In genomic region chr13:81729102-81729501, GRCm38 (mm10) we compare ENCODE assay signal across 26 mouse cellular contexts. TPM values are rescaled to one million over a fixed set of nuclear protein-coding genes. Genes with fewer than 3 reads are reported as not detected.
DNase-seq lines count a peak whose midpoint lies in the region; ATAC-seq and TF ChIP-seq lines count a peak whose summit lies in the region.
"Had no signal": no experiment of that assay in that cellular context is flagged by ENCODE, and none has a peak within 500 bp of the region (broad histone marks: within the 10 kb centered on the region; RNA-seq: fewer than 3 reads in every experiment).

No protein-coding gene starts in this region.

- H3K9me3 ChIP-seq in neural tube, embryonic 12.5 days: no peaks in the 10 kb centered on the region
- H3K9me3 ChIP-seq in neural tube, embryonic 15.5 days (replicated peaks): no peaks in the 10 kb centered on the region
- H3K9me3 ChIP-seq: embryonic facial prominence, embryonic 10.5 days; embryonic facial prominence, embryonic 13.5 days; forebrain, embryonic 12.5 days; forebrain, embryonic 15.5 days; heart, embryonic 10.5 days; hindbrain, embryonic 12.5 days; intestine, embryonic 15.5 days had no signal

- no peak for TF ChIP-seq CTCF in brain, embryonic 14.5 days (IDR thresholded peaks at IDR 0.05; ENCODE audit: borderline replicate concordance, extremely low read depth, insufficient read depth, insufficient read length)
- no peak for TF ChIP-seq CTCF in heart, adult 2 months (IDR thresholded peaks at IDR 0.05)

- no peaks in the 10 kb centered on the region for H3K36me3 ChIP-seq in neural tube, embryonic 12.5 days
- H3K36me3 ChIP-seq in neural tube, embryonic 15.5 days: no peaks in the 10 kb centered on the region
- H3K36me3 ChIP-seq in heart, adult 2 months (ENCODE audit: control insufficient read depth, insufficient read depth, low read length): no peaks in the 10 kb centered on the region
- H3K36me3 ChIP-seq: embryonic facial prominence, embryonic 10.5 days; embryonic facial prominence, embryonic 13.5 days; forebrain, embryonic 12.5 days; forebrain, embryonic 15.5 days; heart, embryonic 10.5 days; hindbrain, embryonic 12.5 days; intestine, embryonic 15.5 days had no signal

- no peak overlapping the region for H3K4me3 ChIP-seq in neural tube, embryonic 12.5 days
- no peak overlapping the region for H3K4me3 ChIP-seq in neural tube, embryonic 15.5 days (replicated peaks)
- H3K4me3 ChIP-seq in heart, adult 2 months: no peak overlapping the region
- H3K4me3 ChIP-seq: embryonic facial prominence, embryonic 10.5 days; embryonic facial prominence, embryonic 13.5 days; erythroblast, embryonic 14.5 days; forebrain, embryonic 12.5 days; forebrain, embryonic 15.5 days; heart, embryonic 10.5 days; heart, embryonic 13.5 days; hindbrain, embryonic 12.5 days; intestine, embryonic 15.5 days had no signal

- no peaks in the 10 kb centered on the region for H3K27me3 ChIP-seq in neural tube, embryonic 12.5 days (replicated peaks)
- no peaks in the 10 kb centered on the region for H3K27me3 ChIP-seq in neural tube, embryonic 15.5 days (replicated peaks)
- no peaks in the 10 kb centered on the region for H3K27me3 ChIP-seq in heart, adult 2 months (ENCODE audit: control insufficient read depth, insufficient read depth, low read length)
- H3K27me3 ChIP-seq: embryonic facial prominence, embryonic 13.5 days; forebrain, embryonic 12.5 days; forebrain, embryonic 15.5 days; heart, embryonic 13.5 days; hindbrain, embryonic 12.5 days; intestine, embryonic 15.5 days had no signal

- H3K4me2 ChIP-seq in neural tube, embryonic 12.5 days (replicated peaks): no peak overlapping the region
- no peak overlapping the region for H3K4me2 ChIP-seq in neural tube, embryonic 15.5 days
- H3K4me2 ChIP-seq: embryonic facial prominence, embryonic 13.5 days; forebrain, embryonic 12.5 days; forebrain, embryonic 15.5 days; heart, embryonic 13.5 days; hindbrain, embryonic 12.5 days; intestine, embryonic 15.5 days had no signal

- H3K9ac ChIP-seq in neural tube, embryonic 12.5 days: no peak overlapping the region
- no peak overlapping the region for H3K9ac ChIP-seq in neural tube, embryonic 15.5 days (replicated peaks)
- no peak overlapping the region for H3K9ac ChIP-seq in heart, adult 2 months (ENCODE audit: low read depth, low read length)
- H3K9ac ChIP-seq: embryonic facial prominence, embryonic 13.5 days; forebrain, embryonic 12.5 days; forebrain, embryonic 15.5 days; heart, embryonic 13.5 days; hindbrain, embryonic 12.5 days; intestine, embryonic 15.5 days had no signal

- TF ChIP-seq EP300 in heart, adult 2 months (IDR thresholded peaks at IDR 0.05; ENCODE audit: insufficient read depth, low read depth, low read length): no peak

- H3K4me1 ChIP-seq in neural tube, embryonic 12.5 days: no peaks in the 10 kb centered on the region
- no peaks in the 10 kb centered on the region for H3K4me1 ChIP-seq in neural tube, embryonic 15.5 days
- H3K4me1 ChIP-seq in heart, adult 2 months (ENCODE audit: control insufficient read depth, insufficient read depth, low read length): no peaks in the 10 kb centered on the region
- H3K4me1 ChIP-seq: embryonic facial prominence, embryonic 10.5 days; embryonic facial prominence, embryonic 13.5 days; forebrain, embryonic 12.5 days; forebrain, embryonic 15.5 days; hindbrain, embryonic 12.5 days; intestine, embryonic 15.5 days had no signal

- no peak for TF ChIP-seq POLR2A in brain, embryonic 14.5 days (IDR thresholded peaks at IDR 0.05; ENCODE audit: borderline replicate concordance, extremely low read depth, insufficient read depth, insufficient read length, poor library complexity, severe bottlenecking)
- TF ChIP-seq POLR2A in heart, adult 2 months (IDR thresholded peaks at IDR 0.05; ENCODE audit: insufficient read depth, low read depth, low read length): no peak

- intact Hi-C loops in heart, adult 2 months (cut with DNase I): no loop called here

- H3K27ac ChIP-seq in neural tube, embryonic 12.5 days: no peak overlapping the region
- no peak overlapping the region for H3K27ac ChIP-seq in neural tube, embryonic 15.5 days (replicated peaks)
- no peak overlapping the region for H3K27ac ChIP-seq in heart, adult 2 months
- H3K27ac ChIP-seq: embryonic facial prominence, embryonic 10.5 days; embryonic facial prominence, embryonic 13.5 days; forebrain, embryonic 12.5 days; forebrain, embryonic 15.5 days; heart, embryonic 10.5 days; heart, embryonic 13.5 days; hindbrain, embryonic 12.5 days; intestine, embryonic 15.5 days had no signal

- peak; percentile 8 for DNase-seq in brain, embryonic 14.5 days (ENCODE audit: low read depth)
- peak; percentile 11 for DNase-seq in embryo, embryonic 11 days
- DNase-seq in adrenal gland, adult 2 months: no peak
- DNase-seq in heart, adult 2 months: no peak
- DNase-seq: adrenal gland, postnatal 25 days; cerebellum, adult 2 months; cerebellum, adult 9-11 months; cerebellum, postnatal 25 days; gastrocnemius, postnatal 25 days; heart, adult 18-20 months; heart, postnatal 14 days; heart, postnatal 4 days; kidney, adult 11 months had no signal

- H3K79me2 ChIP-seq in heart, adult 2 months (replicated peaks; ENCODE audit: control insufficient read depth, insufficient read depth, low read length): no peaks in the 10 kb centered on the region

- ATAC-seq in neural tube, embryonic 12.5 days (ENCODE audit: low FRiP score, low read depth): peak; percentile 58; the same call in 1 of the 2 replicates
- ATAC-seq in neural tube, embryonic 15.5 days (ENCODE audit: low FRiP score): no peak
- ATAC-seq: CD4-positive, CD25-positive, alpha-beta regulatory T cell, adult 4 months; forebrain, embryonic 15.5 days; hindbrain, embryonic 16.5 days; intestine, embryonic 15.5 days had no signal

- 81% methylated on average over 4 of the region's 4 CpGs for WGBS in neural tube, embryonic 12.5 days
- 70% methylated on average over 4 of the region's 4 CpGs for WGBS in neural tube, embryonic 15.5 days
- WGBS in heart, adult 2 months: 77% methylated on average over 4 of the region's 4 CpGs

RNA-seq across cellular contexts. Expression of gene Mblac2, which starts 18.0 kb away (rescaled TPM):
- 15.2 and 17.8 TPM in 2 replicates for polyA plus RNA-seq in neural tube, embryonic 12.5 days (2016; fragmentation: Nextera tagmentation; extraction: Ambion mirVana)
- polyA plus RNA-seq in neural tube, embryonic 15.5 days (2015; fragmentation: Nextera tagmentation; extraction: Ambion mirVana): 64.8 and 65.6 TPM in 2 replicates
- 11.4 and 14.7 TPM in 2 replicates for polyA plus RNA-seq in brain, embryonic 14.5 days (2012; rRNA removed)
- total RNA-seq in adrenal gland, adult 2 months (2021): 10 to 100 TPM; 10.6 to 12.4 TPM
- 5.6 and 5.7 TPM in 2 replicates for polyA plus RNA-seq in adrenal gland, adult 2 months (2012; rRNA removed)
- 1 to 10 TPM; 5.1 to 5.9 TPM for total RNA-seq in heart, adult 2 months (2021)
- 2.5 and 4.7 TPM in 2 replicates for polyA plus RNA-seq in heart, adult 2 months (2012; rRNA removed)
- polyA plus RNA-seq: erythroblast, embryonic 14.5 days had no signal

RNA-seq across cellular contexts. Expression of gene Polr3g, which starts 18.3 kb away (rescaled TPM):
- polyA plus RNA-seq in neural tube, embryonic 12.5 days (2016; fragmentation: Nextera tagmentation; extraction: Ambion mirVana): 11.3 and 11.4 TPM in 2 replicates
- polyA plus RNA-seq in neural tube, embryonic 15.5 days (2015; fragmentation: Nextera tagmentation; extraction: Ambion mirVana): 8.2 and 8.9 TPM in 2 replicates
- 3.3 and 3.6 TPM in 2 replicates for polyA plus RNA-seq in brain, embryonic 14.5 days (2012; rRNA removed)
- total RNA-seq in adrenal gland, adult 2 months (2021): 1 to 10 TPM; 4.5 to 6.6 TPM
- 1.4 TPM in 2 replicates for polyA plus RNA-seq in adrenal gland, adult 2 months (2012; rRNA removed)
- 1 to 10 TPM; 3.3 to 4.5 TPM for total RNA-seq in heart, adult 2 months (2021)
- polyA plus RNA-seq in heart, adult 2 months (2012; rRNA removed): 2.0 and 4.5 TPM in 2 replicates

RNA-seq across cellular contexts. Expression of gene Cetn3, which starts 53.8 kb away (rescaled TPM):
- 226 and 269 TPM in 2 replicates for polyA plus RNA-seq in neural tube, embryonic 12.5 days (2016; fragmentation: Nextera tagmentation; extraction: Ambion mirVana)
- polyA plus RNA-seq in neural tube, embryonic 15.5 days (2015; fragmentation: Nextera tagmentation; extraction: Ambion mirVana): 212 and 218 TPM in 2 replicates
- polyA plus RNA-seq in brain, embryonic 14.5 days (2012; rRNA removed): 175 and 187 TPM in 2 replicates
- 100 to 1,000 TPM; 116 to 135 TPM for total RNA-seq in adrenal gland, adult 2 months (2021)
- 0.48 and 0.77 TPM in 2 replicates for polyA plus RNA-seq in adrenal gland, adult 2 months (2012; rRNA removed)
- 10 to 100 TPM; 52.0 to 53.0 TPM for total RNA-seq in heart, adult 2 months (2021)
- polyA plus RNA-seq in heart, adult 2 months (2012; rRNA removed): 5.0 and 12.9 TPM in 2 replicates

Comparison
In these comparisons a context has a peak if more than half of its experiments do, and no peak if none do; other contexts are left out.
1. DNase-seq: peak in brain, embryonic 14.5 days (single experiment) and embryo, embryonic 11 days (single experiment); none in adrenal gland, adult 2 months (single experiment) and heart, adult 2 months (0 of 2).
2. RNA of gene Cetn3, which starts 53.8 kb away (polyA plus RNA-seq): 226 to 269 TPM in neural tube, embryonic 12.5 days, 212 to 218 TPM in neural tube, embryonic 15.5 days and 175 to 187 TPM in brain, embryonic 14.5 days; 5.0 to 12.9 TPM in heart, adult 2 months and 0.48 to 0.77 TPM in adrenal gland, adult 2 months; every median in the first group is over 10 times any median in the second.